Mouse (Mus musculus): ENCODE results near the gene Myh2. TPM values are rescaled to one million over a fixed set of nuclear protein-coding genes. Genes with fewer than 3 reads are reported as not detected.

The Myh2 gene
- polyA plus RNA-seq, 1 experiment from 2014 or later: 0.44 TPM

DNA sequence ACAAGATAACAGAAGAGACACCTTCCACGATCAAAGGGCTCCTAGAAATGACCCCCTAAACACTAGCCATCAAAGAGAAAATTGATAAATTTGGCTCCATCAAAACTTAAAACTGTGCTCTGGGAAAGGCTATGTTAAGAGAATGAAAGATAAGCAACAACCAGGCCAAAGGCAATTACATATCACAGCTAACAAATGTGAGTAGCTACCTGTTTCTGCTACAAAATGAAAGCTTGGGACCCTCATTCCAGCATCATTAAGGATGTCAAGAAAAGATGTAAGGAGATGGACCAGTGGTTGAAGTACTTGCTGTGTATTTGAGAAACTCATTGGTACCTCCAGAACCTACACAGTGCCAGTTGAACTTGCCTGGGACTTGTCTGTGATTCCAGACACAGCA is 17.0 kb upstream of the Myh2 start:
- Histone ChIP-seq H3K36me3 (no peaks in the 10 kb centered on the region), H3K9me3 (replicated peaks) (no peaks in the 10 kb centered on the region), H3K4me3 (replicated peaks) (no peak overlapping the region), H3K27me3 (no peaks in the 10 kb centered on the region), H3K27ac (replicated peaks) (no peak overlapping the region), H3K9ac (no peak overlapping the region), H3K4me2 (replicated peaks) (no peak overlapping the region), H3K4me1 (no peaks in the 10 kb centered on the region)
- WGBS: 75% methylated on average over 1 of the region's 1 CpGs
- no peak for ATAC-seq (ENCODE audit: insufficient number of reproducible peaks, low FRiP score, low TSS enrichment, low read depth)

DNA sequence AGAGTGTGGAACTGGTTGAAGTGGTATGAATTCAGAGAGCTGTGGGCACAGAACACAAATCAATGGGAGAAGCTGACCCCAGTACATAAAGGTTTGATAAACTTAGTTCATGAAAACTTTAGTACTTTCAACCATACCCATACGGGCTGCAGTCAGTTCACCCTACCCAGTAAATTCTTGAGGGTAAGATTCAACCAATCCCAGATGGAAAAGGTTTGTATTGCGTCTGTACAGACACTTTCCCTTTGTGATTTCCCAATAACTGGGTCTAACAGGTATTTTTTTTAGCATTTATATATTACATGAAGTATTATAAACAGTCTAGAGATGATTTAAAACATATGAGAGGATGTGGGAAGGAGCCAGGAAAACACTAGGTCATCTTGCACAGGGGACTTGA is 15.2 kb upstream of the Myh2 start:
- Histone ChIP-seq H3K36me3 (no peaks in the 10 kb centered on the region), H3K4me1 (no peaks in the 10 kb centered on the region), H3K4me2 (replicated peaks) (no peak overlapping the region), H3K9me3 (replicated peaks) (no peaks in the 10 kb centered on the region), H3K27ac (replicated peaks) (no peak overlapping the region), H3K27me3 (no peaks in the 10 kb centered on the region), H3K9ac (no peak overlapping the region), H3K4me3 (replicated peaks) (no peak overlapping the region)
- 67% methylated on average over 2 of the region's 2 CpGs for WGBS
- no peak for ATAC-seq (ENCODE audit: insufficient number of reproducible peaks, low FRiP score, low TSS enrichment, low read depth)

GRCm38 (mm10) chr11:67160131-67160530 is 10.7 kb upstream of the Myh2 start:
- no peak overlapping the region for H3K4me3 ChIP-seq (replicated peaks)
- no peak overlapping the region for H3K4me2 ChIP-seq (replicated peaks)
- no peak overlapping the region for H3K9ac ChIP-seq
- H3K27ac ChIP-seq (replicated peaks): no peak overlapping the region
- no peaks in the 10 kb centered on the region for H3K4me1 ChIP-seq
- no peaks in the 10 kb centered on the region for H3K9me3 ChIP-seq (replicated peaks)
- 83% methylated on average over 3 of the region's 3 CpGs for WGBS
- no peak for ATAC-seq (ENCODE audit: insufficient number of reproducible peaks, low FRiP score, low TSS enrichment, low read depth)
- H3K27me3 ChIP-seq: no peaks in the 10 kb centered on the region
- no peaks in the 10 kb centered on the region for H3K36me3 ChIP-seq

DNA sequence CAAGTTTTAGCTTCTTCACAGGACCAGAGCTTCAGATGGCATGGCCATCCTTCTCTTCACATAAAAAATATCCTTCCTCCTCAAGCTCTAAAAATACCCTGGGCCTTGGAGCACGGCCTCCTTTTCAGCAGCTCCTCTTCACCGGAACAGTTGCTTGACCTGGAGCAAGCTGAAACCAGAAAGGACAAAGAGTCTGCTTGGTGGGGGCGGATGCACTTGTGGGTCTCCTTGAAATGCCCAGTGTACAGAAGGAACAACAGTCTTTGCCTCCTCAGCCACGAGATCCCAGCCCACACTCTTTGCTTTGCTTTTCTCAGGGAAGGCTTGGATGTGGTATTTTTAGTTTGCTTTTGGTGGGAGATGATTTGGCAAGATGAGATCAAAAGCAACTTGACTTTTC is 7.1 kb upstream of the Myh2 start:
- H3K27me3 ChIP-seq: no peaks in the 10 kb centered on the region

GRCm38 (mm10) chr11:67164851-67165250 is 6.0 kb upstream of the Myh2 start:
- Histone ChIP-seq H3K9ac (no peak overlapping the region), H3K4me1 (no peaks in the 10 kb centered on the region), H3K27me3 (no peaks in the 10 kb centered on the region), H3K4me2 (replicated peaks) (no peak overlapping the region), H3K36me3 (no peaks in the 10 kb centered on the region), H3K4me3 (replicated peaks) (no peak overlapping the region), H3K9me3 (replicated peaks) (no peaks in the 10 kb centered on the region), H3K27ac (replicated peaks) (no peak overlapping the region)
- 67% methylated on average over 5 of the region's 5 CpGs for WGBS
- no peak for ATAC-seq (ENCODE audit: insufficient number of reproducible peaks, low FRiP score, low TSS enrichment, low read depth)

More for the DNA sequence above, 7.1 kb upstream of the Myh2 start:
- no peaks in the 10 kb centered on the region for H3K36me3 ChIP-seq
- H3K4me3 ChIP-seq (replicated peaks): no peak overlapping the region
- WGBS: 73% methylated on average over 4 of the region's 4 CpGs
- no peak overlapping the region for H3K4me2 ChIP-seq (replicated peaks)
- H3K9me3 ChIP-seq (replicated peaks): no peaks in the 10 kb centered on the region
- no peak overlapping the region for H3K9ac ChIP-seq
- no peaks in the 10 kb centered on the region for H3K4me1 ChIP-seq
- no peak for ATAC-seq (ENCODE audit: insufficient number of reproducible peaks, low FRiP score, low TSS enrichment, low read depth)
- no peak overlapping the region for H3K27ac ChIP-seq (replicated peaks)

DNA sequence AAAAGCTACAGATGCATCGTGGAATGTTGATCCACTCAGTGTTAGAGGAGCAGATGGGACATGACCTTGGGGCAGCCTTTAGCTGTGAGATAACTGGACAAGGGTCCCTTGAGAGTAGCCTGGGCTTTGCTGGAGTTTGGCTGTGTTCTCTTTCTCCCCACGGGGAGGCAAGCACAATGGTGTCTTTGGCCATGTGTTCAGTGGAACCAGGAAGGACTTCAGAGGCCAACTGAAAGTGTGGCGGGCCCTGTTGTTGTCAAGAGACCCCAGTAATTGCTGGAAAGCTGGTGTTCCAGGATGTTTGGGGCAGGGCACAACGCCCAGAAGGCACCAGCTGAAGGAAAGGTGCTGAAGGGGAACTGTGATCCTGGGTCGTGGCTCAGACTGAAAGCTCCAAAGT is 1.5 kb upstream of the Myh2 start:
- Histone ChIP-seq H3K4me2 (replicated peaks) (no peak overlapping the region), H3K4me1 (no peaks in the 10 kb centered on the region), H3K27ac (replicated peaks) (no peak overlapping the region), H3K27me3 (no peaks in the 10 kb centered on the region), H3K4me3 (replicated peaks) (no peak overlapping the region), H3K9ac (no peak overlapping the region), H3K36me3 (no peaks in the 10 kb centered on the region), H3K9me3 (replicated peaks) (no peaks in the 10 kb centered on the region)
- 29% methylated on average over 5 of the region's 5 CpGs for WGBS
- ATAC-seq (ENCODE audit: insufficient number of reproducible peaks, low FRiP score, low TSS enrichment, low read depth): no peak

DNA sequence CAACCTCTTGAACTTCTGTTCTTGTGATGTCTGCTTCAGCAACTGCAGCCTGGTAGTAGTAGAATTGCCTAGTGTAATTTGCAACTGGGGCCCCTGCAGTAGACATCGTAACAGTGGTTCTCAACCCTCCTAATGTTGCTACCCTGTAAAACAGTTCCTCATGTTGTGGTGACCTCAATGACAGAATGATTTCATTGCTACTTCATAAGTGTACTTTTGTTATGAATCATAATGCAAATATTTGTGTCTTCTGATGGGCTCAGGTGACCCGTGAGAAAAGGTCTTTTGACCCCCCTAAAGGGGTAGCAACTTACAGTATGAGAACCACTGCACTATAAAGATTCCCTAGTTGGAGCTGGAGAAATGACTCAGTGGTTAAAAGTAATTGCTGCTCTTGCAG is 1.6 kb downstream of the Myh2 start:
- 77% methylated on average over 2 of the region's 2 CpGs for whole genome bisulfite sequencing
- no peak for ATAC-seq (ENCODE audit: insufficient number of reproducible peaks, low FRiP score, low TSS enrichment, low read depth)

DNA sequence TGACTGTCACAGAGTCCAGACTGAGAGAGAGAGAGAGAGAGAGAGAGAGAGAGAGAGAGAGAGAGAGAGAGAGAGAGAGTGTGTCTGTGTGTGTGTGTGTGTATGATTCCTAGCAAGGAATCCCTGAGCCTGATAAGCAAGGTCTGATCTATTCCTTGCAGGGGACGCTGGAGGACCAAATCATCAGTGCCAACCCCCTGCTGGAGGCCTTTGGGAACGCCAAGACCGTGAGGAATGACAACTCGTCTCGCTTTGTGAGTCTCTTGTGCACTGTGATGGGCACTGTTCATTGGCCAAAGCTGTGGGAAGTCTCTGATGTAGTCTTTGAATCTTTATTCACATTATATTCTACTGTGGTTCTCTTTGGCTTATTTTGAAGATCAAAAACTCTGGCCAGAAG is 5.5 kb downstream of the Myh2 start:
- no peaks in the 10 kb centered on the region for H3K9me3 ChIP-seq (replicated peaks)
- 70% methylated on average over 5 of the region's 5 CpGs for WGBS
- H3K9ac ChIP-seq: no peak overlapping the region
- H3K4me1 ChIP-seq: no peaks in the 10 kb centered on the region
- no peak overlapping the region for H3K4me2 ChIP-seq (replicated peaks)
- no peaks in the 10 kb centered on the region for H3K36me3 ChIP-seq
- ATAC-seq (ENCODE audit: insufficient number of reproducible peaks, low FRiP score, low TSS enrichment, low read depth): no peak
- no peaks in the 10 kb centered on the region for H3K27me3 ChIP-seq
- H3K4me3 ChIP-seq (replicated peaks): no peak overlapping the region
- no peak overlapping the region for H3K27ac ChIP-seq (replicated peaks)

More for the DNA sequence above, 1.6 kb downstream of the Myh2 start:
- H3K4me1 ChIP-seq: no peaks in the 10 kb centered on the region
- no peak overlapping the region for H3K4me3 ChIP-seq (replicated peaks)
- H3K27ac ChIP-seq (replicated peaks): no peak overlapping the region
- H3K27me3 ChIP-seq: no peaks in the 10 kb centered on the region
- no peak overlapping the region for H3K4me2 ChIP-seq (replicated peaks)
- H3K9ac ChIP-seq: no peak overlapping the region
- no peaks in the 10 kb centered on the region for H3K36me3 ChIP-seq
- no peaks in the 10 kb centered on the region for H3K9me3 ChIP-seq (replicated peaks)

GRCm38 (mm10) chr11:67190316-67190715 is 19.5 kb downstream of the Myh2 start:
- H3K4me2 ChIP-seq (replicated peaks): no peak overlapping the region
- no peak for ATAC-seq (ENCODE audit: insufficient number of reproducible peaks, low FRiP score, low TSS enrichment, low read depth)
- WGBS: 79% methylated on average over 10 of the region's 10 CpGs
- H3K27me3 ChIP-seq: no peaks in the 10 kb centered on the region
- no peak overlapping the region for H3K4me3 ChIP-seq (replicated peaks)
- no peaks in the 10 kb centered on the region for H3K9me3 ChIP-seq (replicated peaks)
- no peak overlapping the region for H3K9ac ChIP-seq
- no peaks in the 10 kb centered on the region for H3K4me1 ChIP-seq
- H3K27ac ChIP-seq (replicated peaks): no peak overlapping the region
- no peaks in the 10 kb centered on the region for H3K36me3 ChIP-seq

DNA sequence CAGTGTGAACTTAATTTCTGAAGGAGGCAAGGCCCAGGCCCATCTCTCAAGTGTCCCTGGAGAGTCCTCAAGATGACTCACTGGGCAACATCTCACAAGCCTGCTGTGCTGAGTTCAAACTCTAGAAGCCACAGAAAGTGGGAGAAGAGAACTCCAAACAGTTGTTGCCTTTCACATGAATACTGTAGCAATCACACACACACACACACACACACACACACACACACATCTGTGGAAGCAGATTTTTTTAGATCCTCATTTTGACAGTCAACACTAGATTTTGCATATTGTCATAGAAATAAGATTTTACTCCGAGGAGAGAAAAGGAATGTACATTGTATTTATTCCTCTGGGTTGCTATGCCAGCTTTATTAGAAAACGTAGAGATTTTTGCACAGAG is 20.0 kb downstream of the Myh2 start:
- no peak overlapping the region for H3K4me3 ChIP-seq (replicated peaks)
- no peak for ATAC-seq (ENCODE audit: insufficient number of reproducible peaks, low FRiP score, low TSS enrichment, low read depth)
- no peaks in the 10 kb centered on the region for H3K9me3 ChIP-seq (replicated peaks)
- H3K27ac ChIP-seq (replicated peaks): no peak overlapping the region
- H3K27me3 ChIP-seq: no peaks in the 10 kb centered on the region
- no peaks in the 10 kb centered on the region for H3K36me3 ChIP-seq
- no peak overlapping the region for H3K9ac ChIP-seq
- H3K4me1 ChIP-seq: no peaks in the 10 kb centered on the region
- WGBS: 75% methylated on average over 2 of the region's 2 CpGs
- no peak overlapping the region for H3K4me2 ChIP-seq (replicated peaks)

GRCm38 (mm10) chr11:67191496-67191895 is 20.7 kb downstream of the Myh2 start:
- no peaks in the 10 kb centered on the region for H3K4me1 ChIP-seq
- H3K36me3 ChIP-seq: no peaks in the 10 kb centered on the region
- H3K27ac ChIP-seq (replicated peaks): no peak overlapping the region
- no peak overlapping the region for H3K4me2 ChIP-seq (replicated peaks)
- ATAC-seq (ENCODE audit: insufficient number of reproducible peaks, low FRiP score, low TSS enrichment, low read depth): no peak
- H3K27me3 ChIP-seq: no peaks in the 10 kb centered on the region
- H3K9me3 ChIP-seq (replicated peaks): no peaks in the 10 kb centered on the region
- no peak overlapping the region for H3K4me3 ChIP-seq (replicated peaks)
- no peak overlapping the region for H3K9ac ChIP-seq
- WGBS: 87% methylated on average over 14 of the region's 14 CpGs

- Histone ChIP-seq H3K4me3 (replicated peaks) (no peak overlapping the region), H3K9me3 (replicated peaks) (no peaks in the 10 kb centered on the region), H3K27me3 (no peaks in the 10 kb centered on the region), H3K4me1 (no peaks in the 10 kb centered on the region), H3K9ac (no peak overlapping the region), H3K4me2 (replicated peaks) (no peak overlapping the region), H3K36me3 (no peaks in the 10 kb centered on the region), H3K27ac (replicated peaks) (no peak overlapping the region)
- 44% methylated on average over 1 of the region's 1 CpGs for WGBS
- no peak for ATAC-seq (ENCODE audit: insufficient number of reproducible peaks, low FRiP score, low TSS enrichment, low read depth)
Measured at GRCm38 (mm10) chr11:67199321-67199720, 28.5 kb downstream of the Myh2 start.
